Mouse (Mus musculus): ENCODE measurements around the gene Rbm4. TPM values are rescaled to one million over a fixed set of nuclear protein-coding genes. Genes with fewer than 3 reads are reported as not detected.
"Not testable (repeated sequence)": the region's sequence is repeated elsewhere in the genome, so short reads cannot be mapped to it uniquely, and the experiment has no call there.

Gene Rbm4
- polyA plus RNA-seq, 1 experiment from 2014 or later, result 22.2 TPM

DNA sequence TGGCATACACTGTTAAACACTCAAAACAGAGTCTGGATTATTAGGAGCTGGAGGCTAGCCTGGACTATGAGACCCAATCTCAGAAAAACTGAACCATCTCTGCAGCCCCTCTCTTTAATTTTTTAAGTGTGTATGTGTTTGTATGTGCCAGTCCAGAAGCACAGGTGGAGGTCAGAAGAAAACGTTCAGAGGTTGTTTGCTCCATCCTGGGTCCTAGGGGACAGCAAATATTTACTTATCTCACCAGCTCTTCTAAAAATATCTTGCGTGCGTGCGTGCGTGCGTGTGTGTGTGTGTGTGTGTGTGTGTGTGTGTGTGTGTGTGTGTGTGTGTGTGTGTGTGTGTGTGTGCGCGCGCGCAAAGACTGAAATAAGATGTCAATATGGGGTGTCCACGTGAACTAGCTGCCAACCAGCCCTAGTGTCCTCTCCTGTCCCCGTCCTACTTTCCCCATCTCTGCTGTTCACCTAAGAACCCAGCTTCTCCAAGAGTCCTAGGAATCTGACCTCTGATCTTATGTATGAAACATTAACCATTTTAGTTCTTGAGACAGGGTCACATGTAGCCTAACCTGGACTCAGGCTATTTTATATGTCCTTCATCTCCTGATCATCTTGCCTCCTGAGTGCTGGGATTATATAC lies 26.1 kb downstream of the Rbm4 start:
- Histone ChIP-seq H3K4me1 (replicated peaks; ENCODE audit: control insufficient read depth, insufficient read depth) (no peaks in the 10 kb centered on the region), H3K27me3 (ENCODE audit: control insufficient read depth, insufficient read depth, low read length) (no peaks in the 10 kb centered on the region), H3K4me2 (replicated peaks; ENCODE audit: low read depth) (no peak overlapping the region), H3K4me3 (ENCODE audit: low read depth, low read length) (no peak overlapping the region), H3K36me3 (ENCODE audit: control insufficient read depth, insufficient read depth, low read length) (peaks cover 8% of the 10 kb centered on the region), H3K9me3 (ENCODE audit: control insufficient read depth, low read length) (no peaks in the 10 kb centered on the region), H3K27ac (replicated peaks) (no peak overlapping the region), H3K9ac (ENCODE audit: low read length) (no peak overlapping the region)
- TF ChIP-seq CTCF (IDR thresholded peaks at IDR 0.05; ENCODE audit: low read depth) (no peak), EP300 (optimal IDR thresholded peaks at IDR 0.05) (no peak)
- 57% methylated on average over 8 of the region's 12 CpGs for WGBS
- ATAC-seq (ENCODE audit: low FRiP score, low TSS enrichment) (no peak), DNase-seq (ENCODE audit: low spot score) (no peak)

DNA sequence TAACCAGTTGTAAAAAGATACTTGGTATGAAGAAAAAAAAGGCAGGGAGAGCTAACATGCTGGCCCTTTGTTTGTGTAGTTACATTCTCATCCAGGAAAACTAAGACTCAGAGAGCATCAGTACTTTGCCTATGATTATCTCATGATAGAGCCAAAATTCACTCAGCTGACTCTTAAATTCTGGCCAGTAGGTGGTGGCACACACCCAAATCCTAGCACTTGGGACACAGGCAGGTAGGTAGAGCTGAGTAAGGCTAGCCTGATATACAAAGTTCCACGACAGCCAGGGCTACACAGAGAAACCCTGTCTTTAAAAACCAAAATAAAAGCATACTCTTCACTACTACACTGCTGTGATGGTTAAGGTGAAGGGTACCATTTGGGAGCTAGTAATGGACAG lies 30.8 kb downstream of the Rbm4 start:
- peak; percentile 54 for TF ChIP-seq CTCF (IDR thresholded peaks at IDR 0.05; ENCODE audit: low read depth)
- TF ChIP-seq EP300 (optimal IDR thresholded peaks at IDR 0.05), result no peak
- 46% methylated on average over 1 of the region's 1 CpGs for WGBS
- Histone ChIP-seq H3K4me1 (replicated peaks; ENCODE audit: control insufficient read depth, insufficient read depth) (no peaks in the 10 kb centered on the region), H3K9ac (ENCODE audit: low read length) (no peak overlapping the region), H3K9me3 (ENCODE audit: control insufficient read depth, low read length) (no peaks in the 10 kb centered on the region), H3K4me3 (ENCODE audit: low read depth, low read length) (no peak overlapping the region), H3K27me3 (ENCODE audit: control insufficient read depth, insufficient read depth, low read length) (no peaks in the 10 kb centered on the region), H3K4me2 (replicated peaks; ENCODE audit: low read depth) (no peak overlapping the region), H3K36me3 (ENCODE audit: control insufficient read depth, insufficient read depth, low read length) (peaks cover 11% of the 10 kb centered on the region), H3K27ac (replicated peaks) (no peak overlapping the region)
- ATAC-seq (ENCODE audit: low FRiP score, low TSS enrichment) (no peak), DNase-seq (ENCODE audit: low spot score) (no peak)

DNA sequence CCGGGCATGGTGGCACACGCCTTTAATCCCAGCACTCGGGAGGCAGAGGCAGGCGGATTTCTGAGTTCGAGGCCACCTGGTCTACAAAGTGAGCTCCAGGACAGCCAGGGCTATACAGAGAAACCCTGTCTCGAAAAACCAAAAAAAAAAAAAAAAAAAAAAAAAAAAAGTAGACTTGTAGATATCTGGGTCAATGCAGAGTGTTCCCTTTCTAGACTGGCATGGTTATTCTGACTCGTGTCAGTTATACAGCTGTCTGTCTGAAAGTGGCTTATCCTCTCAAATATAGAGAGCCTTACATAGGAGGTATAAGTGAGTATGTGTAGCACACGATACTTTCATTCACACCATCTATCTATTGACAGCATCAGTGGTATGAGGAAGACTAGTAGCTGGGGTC lies 33.2 kb downstream of the Rbm4 start:
- WGBS, result 90% methylated on average over 8 of the region's 8 CpGs
- not testable (repeated sequence) for H3K4me2 ChIP-seq (replicated peaks; ENCODE audit: low read depth); H3K4me1 ChIP-seq (replicated peaks; ENCODE audit: control insufficient read depth, insufficient read depth); H3K4me3 ChIP-seq (ENCODE audit: low read depth, low read length); DNase-seq (ENCODE audit: low spot score); H3K27me3 ChIP-seq (ENCODE audit: control insufficient read depth, insufficient read depth, low read length); H3K27ac ChIP-seq (replicated peaks); H3K36me3 ChIP-seq (ENCODE audit: control insufficient read depth, insufficient read depth, low read length); ATAC-seq (ENCODE audit: low FRiP score, low TSS enrichment); H3K9ac ChIP-seq (ENCODE audit: low read length); H3K9me3 ChIP-seq (ENCODE audit: control insufficient read depth, low read length)

DNA sequence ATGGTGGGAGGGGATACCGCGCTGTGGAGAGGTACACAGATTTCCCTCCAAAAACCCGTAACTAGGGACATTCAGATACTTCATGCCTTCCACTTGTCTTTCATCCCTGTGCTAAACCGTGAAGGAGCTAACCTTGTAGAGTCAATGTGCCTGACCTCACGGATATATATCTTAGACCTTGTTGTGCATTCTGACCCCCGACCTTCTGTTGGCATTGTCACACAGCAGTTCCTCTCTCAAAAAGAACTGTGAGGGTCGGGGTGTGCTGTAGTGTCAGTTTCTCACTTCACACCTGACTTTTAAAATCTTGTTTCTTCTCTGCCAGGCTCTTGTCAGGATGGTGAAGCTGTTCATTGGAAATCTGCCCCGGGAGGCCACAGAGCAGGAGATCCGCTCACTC lies 36.8 kb downstream of the Rbm4 start:
- TF ChIP-seq EP300 (optimal IDR thresholded peaks at IDR 0.05) (no peak), CTCF (IDR thresholded peaks at IDR 0.05; ENCODE audit: low read depth) (no peak)
- peak overlapping the region; percentile 78 for H3K9ac ChIP-seq (ENCODE audit: low read length)
- no peaks in the 10 kb centered on the region for H3K9me3 ChIP-seq (ENCODE audit: control insufficient read depth, low read length)
- no peak; the same call in 1 of the 2 replicates for ATAC-seq (ENCODE audit: low FRiP score, low TSS enrichment)
- peak overlapping the region; percentile 62 for H3K4me2 ChIP-seq (replicated peaks; ENCODE audit: low read depth)
- DNase-seq (ENCODE audit: low spot score), result no peak
- WGBS, result 2% methylated on average over 9 of the region's 9 CpGs
- no peaks in the 10 kb centered on the region; the same call in 1 of the 2 replicates for H3K36me3 ChIP-seq (ENCODE audit: control insufficient read depth, insufficient read depth, low read length)
- no peaks in the 10 kb centered on the region for H3K27me3 ChIP-seq (ENCODE audit: control insufficient read depth, insufficient read depth, low read length)
- no peaks in the 10 kb centered on the region for H3K4me1 ChIP-seq (replicated peaks; ENCODE audit: control insufficient read depth, insufficient read depth)
- H3K4me3 ChIP-seq (ENCODE audit: low read depth, low read length), result peak overlapping the region; percentile 69
- peak overlapping the region; percentile 92 for H3K27ac ChIP-seq (replicated peaks)

DNA sequence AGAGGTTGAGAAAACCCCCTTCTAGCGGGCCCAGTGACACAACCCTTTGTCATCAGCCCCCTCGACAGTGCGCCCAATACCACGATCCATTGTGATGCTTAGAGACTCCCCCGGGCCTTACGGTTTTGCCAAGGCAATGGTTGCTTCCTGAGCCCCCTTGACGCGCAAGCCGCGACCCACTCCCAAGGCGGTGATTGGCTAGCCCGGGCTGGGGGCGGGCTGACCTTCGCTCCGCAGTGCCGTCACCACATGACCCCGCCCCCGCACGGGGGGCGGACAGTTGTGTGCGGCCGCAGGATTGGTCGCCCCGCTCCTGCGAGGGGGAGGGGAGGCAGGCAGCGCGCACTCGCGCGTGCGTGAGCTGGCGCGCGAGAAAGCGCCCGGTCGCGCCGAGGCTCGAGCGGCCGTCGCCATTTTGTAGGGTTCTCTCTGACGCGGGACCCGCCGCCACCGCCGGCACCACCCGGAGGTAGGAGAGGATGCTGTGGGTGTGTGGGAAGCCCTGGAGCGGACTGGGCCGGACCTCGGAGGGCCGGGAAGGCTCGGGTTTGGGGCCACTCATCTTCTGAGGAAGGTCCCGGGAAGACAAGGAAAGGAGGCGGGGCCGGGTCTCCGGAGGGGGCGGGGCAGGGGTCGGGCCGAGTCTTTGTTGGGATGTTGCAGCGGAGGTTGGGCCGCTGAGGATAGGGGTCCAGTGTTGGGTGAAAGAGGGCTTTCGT lies 37.3 kb downstream of the Rbm4 start, which contains the start of gene Rbm4b:
Gene Rbm4b, plus strand, starts transcription at position 305 of the 719 bp plus-strand sequence.
- Histone ChIP-seq H3K9ac (ENCODE audit: low read length) (peak within 1 kb of the TSS; percentile 78), H3K9me3 (ENCODE audit: control insufficient read depth, low read length) (no peaks in the 10 kb centered on the region), H3K4me2 (replicated peaks; ENCODE audit: low read depth) (peak within 1 kb of the TSS; percentile 62), H3K4me1 (replicated peaks; ENCODE audit: control insufficient read depth, insufficient read depth) (no peaks in the 10 kb centered on the region), H3K4me3 (ENCODE audit: low read depth, low read length) (peak within 1 kb of the TSS; percentile 69), H3K27ac (replicated peaks) (peak within 1 kb of the TSS; percentile 92), H3K27me3 (ENCODE audit: control insufficient read depth, insufficient read depth, low read length) (no peaks in the 10 kb centered on the region), H3K36me3 (ENCODE audit: control insufficient read depth, insufficient read depth, low read length) (no peaks in the 10 kb centered on the region; the same call in 1 of the 2 replicates)
- WGBS, result 0% methylated on average over 58 of the region's 65 CpGs
- TF ChIP-seq EP300 (optimal IDR thresholded peaks at IDR 0.05) (no peak), CTCF (IDR thresholded peaks at IDR 0.05; ENCODE audit: low read depth) (no peak)
- DNase-seq (ENCODE audit: low spot score) (peak; percentile 95), ATAC-seq (ENCODE audit: low FRiP score, low TSS enrichment) (peak; percentile 95)

Measured in stomach, postnatal 0 days (tissue).